Mouse (Mus musculus) retina, embryonic 14.5 days (tissue): Measurements from ENCODE around the gene Sytl1.

Experiments used
- DNase-seq: peaks from one replicate; pipeline ENCODE4 v3.0.0-alpha.2; 2015; ENCODE audit warnings: low spot score

Sytl1 gene

GRCm38 (mm10) chr4:133278482-133278881 is 15.6 kb upstream of the Sytl1 start:
- DNase-seq, result no peak

DNA sequence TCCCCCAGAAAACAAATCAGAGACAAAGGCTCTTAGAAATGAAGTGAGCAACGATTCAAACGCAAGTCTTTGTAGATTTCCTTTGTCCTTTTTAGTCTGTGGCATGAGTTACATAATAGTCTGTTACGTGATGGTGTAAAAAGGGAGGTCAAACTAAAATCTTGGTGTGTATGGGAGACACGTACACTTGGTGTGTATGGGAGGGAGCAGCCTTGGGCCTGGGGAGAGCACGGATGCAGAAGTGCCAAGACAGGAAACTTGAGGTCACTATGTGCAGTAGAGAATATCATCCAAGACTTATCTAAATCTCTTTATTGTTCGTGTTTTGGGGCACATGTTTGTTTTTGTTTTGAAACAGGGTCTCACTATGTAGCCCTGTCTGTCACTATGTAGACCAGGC is 15.2 kb upstream of the Sytl1 start:
- no peak for DNase-seq

DNA sequence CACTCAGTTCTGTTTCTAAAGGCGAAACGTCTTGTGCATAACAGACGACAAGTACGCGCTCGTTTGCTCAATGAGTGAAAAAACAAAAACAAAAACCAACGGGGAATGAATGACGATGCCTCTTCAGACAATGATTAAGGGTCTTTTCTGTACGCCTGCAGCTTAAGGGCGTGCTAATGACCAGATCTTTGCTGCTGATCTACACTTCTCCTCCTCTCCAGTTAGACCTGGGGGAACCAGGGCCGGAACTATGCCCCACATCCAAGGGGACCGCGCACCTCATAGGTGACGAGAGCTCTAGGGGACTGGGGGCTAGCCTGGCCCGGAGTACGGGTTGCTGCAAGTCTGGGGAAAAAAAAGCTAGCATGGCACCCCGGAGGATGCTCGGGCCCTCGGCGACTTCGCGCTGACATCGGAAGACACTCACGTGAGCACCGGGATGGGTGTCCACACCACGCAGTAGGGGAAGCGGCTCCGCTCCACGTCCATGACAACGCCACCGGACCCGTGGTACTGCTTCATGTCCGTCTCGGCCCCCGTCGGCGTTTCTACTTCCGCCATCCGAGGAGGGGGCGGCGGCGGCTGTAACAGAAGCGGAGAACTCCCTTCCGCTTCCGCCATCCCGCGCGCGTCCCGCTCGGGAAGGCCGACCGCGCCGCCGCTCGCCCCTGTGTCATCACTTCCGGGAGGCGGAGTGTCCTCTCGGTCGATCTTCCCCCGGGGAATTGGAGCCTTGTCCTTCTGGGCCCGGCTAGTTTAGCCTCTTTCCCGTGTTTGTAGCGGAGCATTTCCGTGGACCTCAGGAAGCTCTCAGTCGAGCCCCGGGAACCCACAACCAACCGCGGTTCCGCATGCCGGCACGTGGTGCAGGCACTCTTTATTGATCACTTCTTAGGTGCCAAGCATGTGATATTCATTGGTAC is 14.5 kb upstream of the Sytl1 start, which contains the start of gene Tmem222:
Gene Tmem222 (minus strand): TSS at position 689 of the 923 bp plus-strand sequence.
- peak; percentile 98 for DNase-seq

- no peak for DNase-seq
Measured at GRCm38 (mm10) chr4:133270929-133271328, 8.0 kb upstream of the Sytl1 start.

- DNase-seq, result no peak
Measured at GRCm38 (mm10) chr4:133269596-133269995, 6.7 kb upstream of the Sytl1 start.

GRCm38 (mm10) chr4:133268931-133269330 is 6.0 kb upstream of the Sytl1 start:
- DNase-seq, result no peak

DNA sequence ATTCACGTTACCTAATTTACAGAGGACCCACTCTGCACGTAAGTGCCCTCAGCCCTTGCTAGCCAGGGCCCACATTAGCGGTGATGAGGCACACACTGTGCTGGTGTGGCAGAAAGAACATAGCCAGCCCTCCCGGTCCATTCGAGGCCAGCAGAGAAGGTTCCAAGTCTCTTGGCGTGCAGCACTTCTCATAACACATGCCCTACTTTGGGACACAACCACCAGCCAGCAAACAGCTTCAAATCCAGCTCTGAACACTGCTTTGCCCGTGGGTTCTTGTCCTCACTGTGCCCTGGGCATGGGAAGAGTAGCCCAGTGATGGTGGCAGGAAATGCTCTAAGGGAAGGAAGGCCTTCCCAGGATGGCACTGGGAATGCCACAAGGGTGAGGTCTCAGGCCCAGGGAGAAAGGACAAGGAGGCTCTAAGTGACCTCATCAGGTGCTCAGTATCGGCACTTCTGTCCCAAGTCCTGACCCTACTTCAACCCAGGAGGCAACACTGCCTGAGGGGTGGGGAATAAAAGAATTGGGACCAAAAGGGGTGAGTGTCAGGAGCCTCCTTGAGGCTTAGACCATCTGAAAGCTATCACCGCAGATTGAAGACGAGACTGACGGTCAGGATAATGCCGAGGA is 3.5 kb upstream of the Sytl1 start:
- no peak for DNase-seq

- DNase-seq, result no peak
Measured at GRCm38 (mm10) chr4:133265759-133266158, 2.8 kb upstream of the Sytl1 start.

- DNase-seq, result no peak
Measured at GRCm38 (mm10) chr4:133265297-133265696, 2.4 kb upstream of the Sytl1 start.

- no peak for DNase-seq
Measured at GRCm38 (mm10) chr4:133264559-133264958, 1.6 kb upstream of the Sytl1 start.

- DNase-seq, result no peak
Measured at GRCm38 (mm10) chr4:133263756-133264155, 843 bp upstream of the Sytl1 start.

- no peak for DNase-seq
Measured at GRCm38 (mm10) chr4:133262375-133262765, 543 bp downstream of the Sytl1 start.

DNA sequence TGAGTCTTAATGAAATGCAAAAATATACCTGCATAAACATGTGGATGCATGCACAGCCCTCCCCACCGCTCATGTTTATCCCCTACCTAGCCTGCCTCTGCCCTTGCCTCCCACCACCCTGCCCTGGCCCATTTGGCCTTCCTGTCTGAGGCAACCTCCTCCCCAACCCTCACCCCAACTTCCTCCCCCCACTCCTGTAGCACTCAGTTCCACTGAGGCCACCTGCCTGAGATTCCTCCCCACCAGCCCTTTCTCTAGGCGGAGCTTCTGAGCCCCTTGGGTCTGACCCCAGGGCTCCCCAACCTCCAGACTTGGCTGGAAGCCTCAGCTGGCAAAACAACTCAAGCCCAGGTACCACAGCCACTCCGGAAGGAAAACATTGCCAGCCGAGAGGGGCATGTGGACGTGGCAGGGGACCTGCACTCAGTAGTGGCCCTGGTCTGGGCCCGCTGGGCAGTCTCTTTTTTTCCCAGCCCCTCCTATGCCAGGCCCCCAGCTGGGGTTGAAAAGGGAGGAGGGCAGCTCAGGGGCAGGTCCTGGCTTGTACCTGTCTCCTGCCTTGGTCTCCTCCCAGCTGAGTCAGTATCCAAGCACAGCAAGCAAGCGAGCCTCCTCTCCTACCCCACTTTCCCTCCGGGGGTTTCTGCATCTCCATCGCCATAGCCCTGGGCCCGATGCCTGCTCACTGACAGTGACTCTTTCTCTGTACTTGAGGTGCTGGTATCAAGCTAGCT is 1.1 kb downstream of the Sytl1 start:
- DNase-seq, result no peak

- no peak for DNase-seq
Measured at GRCm38 (mm10) chr4:133257798-133258408, 5.0 kb downstream of the Sytl1 start.

DNA sequence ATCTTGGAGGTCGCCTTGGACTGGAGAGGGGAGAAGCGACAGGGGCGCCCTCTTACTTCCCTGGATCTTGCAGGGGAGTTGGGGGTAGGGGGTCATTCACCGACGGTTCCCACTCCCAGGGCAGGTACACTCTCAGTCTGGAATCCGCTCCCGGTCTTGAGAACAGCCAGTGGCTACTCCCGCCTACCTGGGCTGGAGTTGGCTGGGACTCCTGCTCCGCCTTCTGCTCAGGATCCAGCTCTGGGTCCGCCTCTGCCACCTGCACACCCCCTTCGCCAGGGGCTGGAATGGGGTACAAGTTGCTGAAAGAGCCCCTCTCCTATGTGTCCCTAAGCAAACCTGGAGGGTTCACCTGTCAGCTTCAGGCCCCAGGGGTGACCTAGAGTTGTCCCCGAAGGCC is 5.7 kb downstream of the Sytl1 start:
- DNase-seq, result no peak

- peak; percentile 19 for DNase-seq
Measured at GRCm38 (mm10) chr4:133256820-133257219, 6.1 kb downstream of the Sytl1 start.

- DNase-seq, result no peak
Measured at GRCm38 (mm10) chr4:133255392-133255791, 7.5 kb downstream of the Sytl1 start.

GRCm38 (mm10) chr4:133253412-133253811 is 9.5 kb downstream of the Sytl1 start:
- no peak for DNase-seq

- DNase-seq, result peak; percentile 17
Measured at GRCm38 (mm10) chr4:133252089-133252488, 10.8 kb downstream of the Sytl1 start.

- peak; percentile 13 for DNase-seq
Measured at GRCm38 (mm10) chr4:133251214-133251613, 11.7 kb downstream of the Sytl1 start.

- DNase-seq, result peak; percentile 86
Measured at GRCm38 (mm10) chr4:133250609-133251008, 12.3 kb downstream of the Sytl1 start.

DNA sequence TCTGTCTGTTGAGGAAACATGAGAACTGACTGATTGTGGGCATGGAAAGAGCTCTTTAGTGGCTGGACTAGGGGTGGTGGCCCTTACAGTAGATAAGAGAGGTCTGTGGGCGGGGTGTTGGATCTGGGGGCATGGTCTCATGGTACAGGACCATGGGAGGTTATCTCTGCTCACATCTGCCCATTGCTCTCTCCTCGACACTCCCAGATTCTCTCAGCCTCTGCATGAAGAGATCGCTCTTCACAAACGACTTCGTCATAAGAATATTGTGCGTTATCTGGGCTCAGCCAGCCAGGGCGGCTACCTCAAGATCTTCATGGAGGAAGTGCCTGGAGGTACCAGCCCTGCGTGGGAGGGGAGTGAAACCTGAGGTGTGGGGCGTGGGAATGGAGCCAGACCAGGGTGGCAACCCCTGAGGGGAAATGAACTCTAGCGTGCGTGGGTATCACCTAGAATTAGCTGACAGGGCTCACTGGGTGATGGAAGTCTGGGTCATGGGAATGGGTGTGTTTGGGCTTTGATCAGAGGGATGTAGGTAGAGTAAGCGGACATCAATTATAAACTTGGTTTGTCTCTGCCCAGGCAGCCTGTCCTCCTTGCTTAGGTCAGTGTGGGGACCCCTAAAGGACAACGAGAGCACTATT is 15.0 kb downstream of the Sytl1 start:
- no peak for DNase-seq
